Mouse (Mus musculus): Measurements from ENCODE around the gene Gpr132. TPM values are rescaled to one million over a fixed set of nuclear protein-coding genes. Genes with fewer than 3 reads are reported as not detected.

The Gpr132 gene
- not detected in 2 replicates for polyA plus RNA-seq (2012)

DNA sequence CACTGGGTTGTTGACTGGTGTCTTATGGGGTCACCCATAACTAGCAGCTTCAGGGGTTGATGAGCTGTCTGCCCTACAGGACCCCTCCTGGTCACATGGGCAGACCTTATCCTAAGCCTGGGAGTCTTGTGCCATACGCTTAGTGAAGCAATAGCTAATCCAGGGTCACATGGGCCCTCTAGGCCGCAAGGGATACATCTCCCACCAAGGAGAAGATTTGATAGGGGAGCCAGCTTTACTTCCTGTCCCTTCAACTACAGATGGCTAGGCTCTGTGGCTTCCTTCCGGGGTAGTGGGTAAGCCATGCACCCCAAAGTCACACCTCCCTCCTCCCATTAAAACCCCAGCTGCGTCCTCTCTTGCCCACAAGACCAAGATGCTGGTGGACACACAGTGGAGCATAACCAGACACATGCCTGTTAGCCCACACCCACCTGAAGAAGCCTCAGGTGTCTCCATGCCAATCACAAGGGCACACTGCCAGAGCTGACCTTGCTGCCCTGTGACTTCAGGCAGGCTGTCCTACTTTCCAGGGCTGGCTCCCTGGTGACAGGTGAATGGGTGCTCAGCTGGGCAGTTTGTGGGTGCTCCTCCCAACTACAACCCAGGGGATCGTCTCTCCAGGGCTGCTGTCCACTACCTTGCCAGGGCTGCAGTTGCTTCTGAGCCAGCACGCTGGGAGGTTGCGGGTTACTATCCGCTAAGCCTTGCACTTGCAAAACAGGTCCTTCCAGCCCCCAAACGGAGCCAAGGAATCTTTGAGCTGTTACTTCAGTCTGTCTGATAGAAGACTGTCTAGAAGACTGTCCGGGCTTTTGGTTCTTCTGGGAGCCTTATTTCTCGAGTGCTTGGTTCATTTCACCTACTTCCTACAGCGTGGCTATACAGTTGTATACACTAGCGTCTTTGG, at the start of gene Gpr132:
Gene Gpr132 (minus strand): TSS at position 51 of the 910 bp plus-strand sequence.
- no peak for TF ChIP-seq GATA1 (IDR thresholded peaks at IDR 0.05; ENCODE audit: low read length)

DNA sequence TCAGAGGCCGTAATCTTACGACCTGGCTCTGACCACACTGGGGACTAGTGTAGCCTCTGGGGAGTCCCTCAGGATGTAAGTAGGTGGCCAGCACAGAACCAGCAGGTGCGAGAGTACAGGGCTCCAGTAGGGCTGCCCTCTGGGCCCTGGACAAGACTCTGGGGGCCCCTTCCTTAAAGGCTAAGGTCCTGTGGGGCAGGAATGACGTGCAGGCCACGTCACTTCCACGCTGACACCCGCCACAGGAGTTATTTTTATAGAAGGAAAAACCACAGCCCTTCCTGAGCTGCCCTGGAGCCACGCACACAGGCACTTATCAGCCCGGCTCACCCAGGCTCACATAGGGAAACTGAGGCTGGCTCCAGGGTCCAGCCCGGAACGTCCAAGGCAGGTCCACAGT, 49.5 kb upstream of the Gpr132 start:
- no peak for TF ChIP-seq GATA1 (IDR thresholded peaks at IDR 0.05; ENCODE audit: low read length)

DNA sequence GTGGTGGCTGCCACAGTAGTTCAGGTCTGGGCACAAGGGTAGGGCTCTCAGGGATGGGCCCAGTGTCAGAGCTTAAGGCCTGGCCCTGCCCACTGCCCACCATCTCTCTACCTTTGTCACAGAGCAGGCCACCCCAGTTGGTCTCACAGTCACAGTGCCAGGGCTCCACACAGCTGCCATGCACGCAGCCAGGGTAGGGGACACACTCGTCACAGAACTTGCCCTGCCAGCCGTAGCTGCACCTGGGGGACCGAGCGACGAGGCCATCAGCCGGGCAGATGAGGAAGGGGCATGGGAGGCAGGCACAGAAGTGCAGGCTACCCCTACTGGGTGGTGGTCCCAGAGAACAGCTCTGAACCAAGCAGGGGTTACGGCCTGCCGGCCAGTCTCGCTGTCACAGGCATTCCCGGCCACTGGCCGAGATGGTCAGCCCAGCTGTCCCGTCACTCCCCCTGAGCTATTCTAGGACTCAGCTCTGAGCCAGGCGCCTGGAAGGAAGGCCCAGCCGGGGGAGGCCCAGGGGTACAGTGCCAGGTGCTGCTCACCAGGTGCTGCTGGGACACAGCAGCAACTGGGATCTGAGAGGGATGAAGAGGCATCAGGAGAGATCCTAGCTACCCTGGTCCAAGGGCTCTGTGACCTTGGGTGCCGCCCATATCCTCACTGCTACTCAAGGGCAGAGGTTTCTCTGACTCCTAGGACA, 48.8 kb upstream of the Gpr132 start:
- TF ChIP-seq GATA1 (IDR thresholded peaks at IDR 0.05; ENCODE audit: low read length): no peak

GRCm38 (mm10) chr12:112915587-112915986, 47.6 kb upstream of the Gpr132 start:
- TF ChIP-seq GATA1 (IDR thresholded peaks at IDR 0.05; ENCODE audit: low read length): no peak

- TF ChIP-seq GATA1 (IDR thresholded peaks at IDR 0.05; ENCODE audit: low read length): no peak
Measured at GRCm38 (mm10) chr12:112914527-112914926, 46.5 kb upstream of the Gpr132 start.

DNA sequence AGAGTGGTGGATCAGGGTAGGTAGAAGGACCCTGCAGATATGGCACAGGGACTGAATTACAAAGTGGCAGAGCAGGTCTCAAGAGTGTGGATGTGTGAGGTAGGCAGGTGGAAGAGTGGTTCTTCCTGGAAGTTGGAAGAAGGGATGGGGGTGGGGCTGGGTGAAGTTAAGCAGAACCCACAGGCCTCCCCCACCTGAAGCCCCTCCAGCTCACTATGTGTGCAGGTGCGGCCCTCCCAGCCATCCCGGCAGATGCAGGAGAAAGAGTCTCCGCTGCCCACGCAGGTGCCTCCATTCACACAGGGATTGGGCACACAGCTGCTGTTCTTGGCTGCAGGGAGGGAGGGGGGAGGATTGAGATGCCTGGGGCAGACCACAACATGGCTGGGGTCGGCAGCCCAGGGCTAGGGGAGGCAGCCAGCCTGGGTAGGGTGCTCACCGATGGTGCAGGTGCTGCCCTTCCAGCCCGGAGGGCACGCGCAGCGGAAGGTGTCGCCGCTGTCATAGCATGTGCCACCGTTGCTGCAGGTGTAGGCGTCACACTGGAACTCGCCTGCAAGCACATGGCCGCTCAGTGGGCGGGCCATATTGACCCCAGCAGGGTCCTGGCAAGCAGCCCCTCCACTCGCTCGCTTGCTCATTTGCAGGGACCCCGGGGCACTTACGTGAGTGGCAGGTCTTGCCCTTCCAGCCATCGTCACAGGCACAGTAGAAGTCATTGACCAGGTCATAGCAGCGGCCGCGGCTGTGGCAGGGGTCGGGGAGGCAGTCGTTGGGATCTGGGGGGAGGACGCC, 45.1 kb upstream of the Gpr132 start:
- no peak for TF ChIP-seq GATA1 (IDR thresholded peaks at IDR 0.05; ENCODE audit: low read length)

GRCm38 (mm10) chr12:112911701-112912100, 43.7 kb upstream of the Gpr132 start:
- TF ChIP-seq GATA1 (IDR thresholded peaks at IDR 0.05; ENCODE audit: low read length): no peak

- TF ChIP-seq GATA1 (IDR thresholded peaks at IDR 0.05; ENCODE audit: low read length): no peak
Measured at GRCm38 (mm10) chr12:112908991-112909390, 41.0 kb upstream of the Gpr132 start.

DNA sequence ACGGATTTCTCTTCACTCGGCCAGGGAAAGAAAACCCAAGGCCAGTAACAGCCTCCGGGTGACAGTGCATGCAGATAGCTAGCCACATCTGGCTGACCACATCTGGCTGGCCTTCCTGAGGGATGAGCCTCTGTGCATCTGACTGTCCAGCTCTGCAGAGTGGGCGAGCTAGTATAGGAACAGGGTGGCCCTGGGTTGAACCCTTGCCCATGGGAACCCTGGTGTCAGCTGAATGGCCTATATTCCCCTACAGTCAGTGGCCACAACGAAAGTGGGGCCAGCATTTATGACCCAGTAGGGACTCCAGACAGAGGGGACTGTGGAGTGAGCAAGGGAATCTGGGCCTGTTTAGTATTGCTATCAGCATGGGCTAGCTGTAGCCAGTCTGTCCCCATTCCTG, 37.0 kb upstream of the Gpr132 start:
- no peak for TF ChIP-seq GATA1 (IDR thresholded peaks at IDR 0.05; ENCODE audit: low read length)

GRCm38 (mm10) chr12:112903941-112904340, 35.9 kb upstream of the Gpr132 start:
- TF ChIP-seq GATA1 (IDR thresholded peaks at IDR 0.05; ENCODE audit: low read length): no peak

DNA sequence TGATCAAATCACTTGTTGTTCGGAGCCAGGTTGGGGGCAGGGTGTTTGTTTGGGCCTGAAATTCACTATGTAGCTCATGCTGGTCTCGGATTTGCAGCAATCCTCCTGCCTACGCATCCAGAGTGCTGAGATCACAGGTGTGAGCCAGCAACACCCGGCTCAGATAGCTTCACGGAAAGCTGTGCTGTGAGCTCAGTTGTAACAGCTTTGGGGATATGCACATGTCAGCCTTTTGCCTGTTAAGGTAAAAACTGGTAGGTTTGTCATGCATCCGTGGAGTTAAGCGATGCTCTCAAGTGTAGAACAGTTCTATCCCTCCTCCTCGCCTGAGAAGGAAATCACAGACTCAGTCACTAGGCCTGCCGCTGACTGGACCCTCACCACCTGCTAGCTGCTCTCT, 32.6 kb upstream of the Gpr132 start:
- no peak for TF ChIP-seq GATA1 (IDR thresholded peaks at IDR 0.05; ENCODE audit: low read length)

DNA sequence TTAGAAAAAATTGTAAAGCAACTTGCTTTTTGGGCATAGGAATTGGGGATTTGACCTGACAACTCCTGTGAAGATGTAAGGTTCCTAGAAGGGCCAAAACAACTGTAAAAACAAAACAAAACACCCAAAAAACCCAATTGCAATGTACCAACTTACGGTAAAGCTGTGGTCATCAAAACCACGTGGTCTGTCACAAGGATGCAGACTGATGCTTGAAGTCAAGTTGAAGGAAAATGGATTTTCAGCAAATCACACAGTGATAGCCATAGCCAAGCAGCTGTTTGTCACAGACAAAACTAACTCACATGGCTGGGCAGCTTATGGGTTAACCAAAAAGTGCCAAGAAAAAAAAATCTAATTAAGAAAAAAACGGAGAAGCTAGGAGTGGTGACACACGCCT, 30.9 kb upstream of the Gpr132 start:
- no peak for TF ChIP-seq GATA1 (IDR thresholded peaks at IDR 0.05; ENCODE audit: low read length)

DNA sequence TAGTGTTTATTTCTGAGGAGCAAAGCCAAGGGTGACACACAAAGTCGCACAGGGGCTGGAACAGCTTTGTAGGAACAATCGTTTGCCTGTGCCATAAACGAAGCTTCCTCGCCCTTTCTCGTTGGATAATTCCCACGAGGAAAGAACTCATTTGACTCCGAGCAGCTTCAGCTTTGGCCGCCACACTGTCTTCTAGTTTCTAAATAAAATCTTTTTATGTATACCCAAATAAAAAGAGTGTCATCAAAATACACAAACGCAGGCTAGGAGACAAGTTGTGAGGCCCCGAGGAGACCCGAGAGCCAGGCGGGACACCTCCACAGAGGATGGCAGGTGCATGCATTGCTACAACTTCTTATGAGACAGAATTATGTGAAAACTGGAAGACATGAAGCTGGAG, 30.3 kb upstream of the Gpr132 start:
- TF ChIP-seq GATA1 (IDR thresholded peaks at IDR 0.05; ENCODE audit: low read length): no peak

GRCm38 (mm10) chr12:112897522-112898212, 29.6 kb upstream of the Gpr132 start:
- TF ChIP-seq GATA1 (IDR thresholded peaks at IDR 0.05; ENCODE audit: low read length): no peak

GRCm38 (mm10) chr12:112894969-112895368, 26.9 kb upstream of the Gpr132 start:
- TF ChIP-seq GATA1 (IDR thresholded peaks at IDR 0.05; ENCODE audit: low read length): no peak
